Mouse (Mus musculus) embryonic facial prominence, embryonic 10.5 days (tissue): Measurements from ENCODE around the gene Arhgap11a. TPM values are rescaled to one million over a fixed set of nuclear protein-coding genes. Genes with fewer than 3 reads are reported as not detected.

ENCODE experiments used
- DNase-seq: peaks from one replicate; pipeline ENCODE4 v3.0.0-alpha.2; 2017; ENCODE audit warnings: low spot score
- H3K27ac ChIP-seq: fragments of 300-500 bp; sonication (generic); replicated peaks from 2 replicates; pipeline ENCODE4 v1.5.1; 2016; ENCODE audit warnings: mild to moderate bottlenecking
- H3K27me3 ChIP-seq: fragments of 300-500 bp; sonication (generic); replicated peaks from 2 replicates; pipeline ENCODE4 v1.6.1; 2016; ENCODE audit warnings: low read depth, mild to moderate bottlenecking; ENCODE audit not compliant: poor library complexity, severe bottlenecking
- H3K36me3 ChIP-seq: fragments of 300-500 bp; sonication (generic); replicated peaks from 2 replicates; pipeline ENCODE4 v1.6.1; 2016; ENCODE audit warnings: mild to moderate bottlenecking, moderate library complexity
- H3K4me1 ChIP-seq: fragments of 300-500 bp; sonication (generic); 2 replicates; pipeline ENCODE4 v1.6.1; 2016
- H3K4me3 ChIP-seq: fragments of 300-500 bp; sonication (generic); 2 replicates; pipeline ENCODE4 v1.5.1; 2016; ENCODE audit warnings: mild to moderate bottlenecking, moderate library complexity
- H3K9me3 ChIP-seq: fragments of 300-500 bp; sonication (generic); 2 replicates; pipeline ENCODE4 v1.6.1; 2016; ENCODE audit warnings: mild to moderate bottlenecking
- WGBS: fragments of 180-500 bp; shearing (Covaris S2); methylation state at CpG from one replicate; pipeline ENCODE4 v1.1.7; 2016; 5-methylcytosine and 5-hydroxymethylcytosine counted together
- polyA plus RNA-seq: library from polyadenylated mRNA; unstranded; fragments of >200 nt; fragmentation: Nextera tagmentation; extraction: Ambion mirVana; gene quantifications from 2 replicates; pipeline ENCODE4 v1.2.1, GENCODE M21; 2016

Gene Arhgap11a
- polyA plus RNA-seq, 1 experiment from 2014 or later: 38.3 TPM

GRCm38 (mm10) chr2:113803753-113804152 is 44.7 kb downstream of the Arhgap11a start:
- Histone ChIP-seq H3K36me3 (no peaks in the 10 kb centered on the region), H3K4me3 (no peak overlapping the region), H3K27me3 (no peaks in the 10 kb centered on the region), H3K4me1 (peaks cover 13% of the 10 kb centered on the region), H3K9me3 (no peaks in the 10 kb centered on the region), H3K27ac (no peak overlapping the region)
- DNase-seq: no peak
- WGBS: 42% methylated on average over 1 of the region's 1 CpGs

DNA sequence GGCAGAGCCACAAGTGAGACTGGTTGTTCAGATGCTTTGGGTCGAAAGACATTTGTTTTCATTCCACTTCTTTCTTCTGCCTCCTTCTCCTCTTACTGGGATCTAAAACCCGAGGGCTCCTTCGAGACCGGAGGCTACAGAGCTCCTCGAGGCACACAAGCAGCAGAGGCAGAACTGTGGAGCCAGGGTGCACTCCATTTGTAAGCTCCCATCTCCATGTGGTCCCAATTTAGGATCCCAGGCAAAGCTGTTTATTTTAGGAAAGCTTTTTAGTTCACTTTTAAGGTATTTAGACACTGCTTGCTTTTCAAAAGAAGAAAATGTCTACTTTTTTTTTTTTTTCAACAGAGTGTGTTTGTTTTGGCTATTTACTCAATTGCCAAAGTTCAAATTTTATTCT is 47.6 kb downstream of the Arhgap11a start:
- peaks cover 5% of the 10 kb centered on the region for H3K4me1 ChIP-seq
- WGBS: 34% methylated on average over 5 of the region's 5 CpGs
- no peaks in the 10 kb centered on the region for H3K9me3 ChIP-seq
- DNase-seq: no peak
- no peaks in the 10 kb centered on the region for H3K36me3 ChIP-seq
- H3K27ac ChIP-seq: peak overlapping the region; percentile 48; the same call in 1 of the 2 replicates
- H3K4me3 ChIP-seq: no peak overlapping the region
- 0 out of 2 replicates have a peak, but pooled peaks cover 3% of the 10 kb centered on the region for H3K27me3 ChIP-seq

DNA sequence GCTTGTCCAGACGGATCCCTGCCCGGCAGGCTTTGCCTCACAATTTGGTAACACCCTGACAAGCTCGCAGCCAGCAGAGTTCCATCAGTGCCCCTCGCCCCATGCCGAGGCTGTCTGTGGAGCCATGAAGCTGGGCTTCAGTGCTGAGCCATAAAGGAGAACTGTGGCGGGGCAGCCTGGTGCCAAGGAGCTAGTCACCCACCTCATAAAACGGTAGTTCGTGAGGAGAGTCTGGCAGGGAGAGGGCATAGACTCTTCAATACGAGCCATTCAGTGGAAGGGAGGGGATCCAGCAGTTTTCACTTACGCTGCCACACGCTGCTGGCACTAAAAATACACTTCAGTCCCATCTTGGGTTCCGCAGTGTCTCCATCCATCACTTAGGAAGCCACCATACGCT is 49.9 kb downstream of the Arhgap11a start:
- H3K4me1 ChIP-seq: peaks cover 5% of the 10 kb centered on the region
- 0 out of 2 replicates have a peak, but pooled peaks cover 3% of the 10 kb centered on the region for H3K27me3 ChIP-seq
- H3K27ac ChIP-seq: no peak overlapping the region
- WGBS: 85% methylated on average over 13 of the region's 13 CpGs
- no peak for DNase-seq
- H3K4me3 ChIP-seq: no peak overlapping the region
- no peaks in the 10 kb centered on the region for H3K9me3 ChIP-seq
- no peaks in the 10 kb centered on the region for H3K36me3 ChIP-seq

DNA sequence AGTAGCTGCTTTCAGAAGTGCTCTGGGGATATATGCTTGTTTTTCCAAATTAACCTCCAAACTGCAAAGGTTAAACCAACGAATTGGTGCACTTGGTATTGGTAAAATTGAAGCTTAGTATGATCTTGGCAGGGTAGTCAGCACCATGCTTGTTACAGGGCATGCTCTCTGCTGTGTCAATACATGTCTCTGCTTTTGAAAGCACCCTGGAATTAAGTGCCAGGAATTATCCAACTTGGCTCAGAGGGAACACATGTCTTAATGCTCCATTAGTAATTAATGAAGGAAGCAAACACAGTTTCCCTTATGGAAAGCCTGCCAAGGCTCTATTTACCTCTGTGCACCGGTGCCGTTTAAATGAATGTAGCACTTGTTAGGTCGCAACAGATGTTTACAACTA is 53.3 kb downstream of the Arhgap11a start:
- 65% methylated on average over 4 of the region's 4 CpGs for WGBS
- Histone ChIP-seq H3K36me3 (no peaks in the 10 kb centered on the region), H3K27ac (no peak overlapping the region), H3K4me3 (no peak overlapping the region), H3K9me3 (no peaks in the 10 kb centered on the region), H3K4me1 (no peaks in the 10 kb centered on the region), H3K27me3 (0 out of 2 replicates have a peak, but pooled peaks cover 3% of the 10 kb centered on the region)
- no peak for DNase-seq

GRCm38 (mm10) chr2:113793521-113793920 is 54.9 kb downstream of the Arhgap11a start:
- H3K4me1 ChIP-seq: no peaks in the 10 kb centered on the region
- WGBS: 88% methylated on average over 3 of the region's 3 CpGs
- no peaks in the 10 kb centered on the region for H3K9me3 ChIP-seq
- no peak for DNase-seq
- no peaks in the 10 kb centered on the region for H3K36me3 ChIP-seq
- no peak overlapping the region for H3K27ac ChIP-seq
- no peak overlapping the region for H3K4me3 ChIP-seq
- H3K27me3 ChIP-seq: 0 out of 2 replicates have a peak, but pooled peaks cover 1% of the 10 kb centered on the region

DNA sequence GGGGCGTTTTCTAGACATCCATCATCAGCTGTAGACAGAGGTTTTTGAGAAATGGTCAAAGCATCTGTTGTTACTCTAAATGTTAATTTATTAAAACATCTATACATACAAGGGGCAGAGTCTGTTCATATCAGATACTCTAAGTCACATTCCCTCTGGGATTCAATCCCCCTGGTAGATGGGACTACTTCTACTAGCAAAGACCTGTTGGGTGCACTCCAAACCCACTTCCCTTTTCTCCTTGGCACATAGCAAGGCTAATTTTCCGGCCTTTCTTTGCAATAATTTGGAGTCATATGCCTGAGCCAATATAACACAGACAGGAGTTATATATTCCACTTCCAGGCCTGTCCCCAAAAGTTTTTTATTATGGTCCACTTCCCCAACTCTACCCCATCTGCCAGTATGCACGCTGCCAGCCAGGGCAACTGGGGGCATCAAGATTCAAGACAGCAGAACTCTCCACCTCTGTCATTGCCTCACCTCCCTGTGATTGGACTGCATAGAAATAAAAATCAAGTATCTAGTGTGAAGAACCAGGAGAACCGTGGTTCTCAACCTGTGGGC is 59.6 kb downstream of the Arhgap11a start:
- Histone ChIP-seq H3K4me3 (no peak overlapping the region), H3K27ac (no peak overlapping the region), H3K4me1 (no peaks in the 10 kb centered on the region), H3K36me3 (no peaks in the 10 kb centered on the region), H3K27me3 (no peaks in the 10 kb centered on the region), H3K9me3 (no peaks in the 10 kb centered on the region)
- no peak for DNase-seq
- WGBS: 87% methylated on average over 4 of the region's 4 CpGs

DNA sequence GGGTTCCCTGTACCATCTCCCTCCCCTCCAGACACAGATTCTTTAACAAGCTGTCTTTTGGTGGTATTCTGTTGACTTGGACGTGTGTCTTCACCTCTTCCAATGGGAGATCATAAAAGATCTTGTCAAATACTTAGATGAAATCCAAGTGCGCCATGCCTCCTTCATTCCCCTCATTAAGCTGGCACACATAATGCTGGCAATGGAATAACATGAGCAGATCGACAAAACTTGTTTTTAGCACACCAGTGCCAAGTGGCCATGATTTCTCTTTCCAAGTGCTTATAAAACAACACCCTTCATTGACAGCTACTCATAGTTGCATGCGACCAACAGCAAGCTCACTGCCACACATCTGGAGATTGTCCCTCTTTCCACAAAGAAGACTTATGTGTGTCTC is 60.6 kb downstream of the Arhgap11a start:
- H3K4me1 ChIP-seq: no peaks in the 10 kb centered on the region
- no peaks in the 10 kb centered on the region for H3K36me3 ChIP-seq
- WGBS: 89% methylated on average over 4 of the region's 4 CpGs
- DNase-seq: no peak
- no peaks in the 10 kb centered on the region for H3K9me3 ChIP-seq
- H3K27me3 ChIP-seq: no peaks in the 10 kb centered on the region
- no peak overlapping the region for H3K4me3 ChIP-seq
- no peak overlapping the region for H3K27ac ChIP-seq

GRCm38 (mm10) chr2:113784851-113785250 is 63.6 kb downstream of the Arhgap11a start:
- no peak overlapping the region for H3K27ac ChIP-seq

GRCm38 (mm10) chr2:113781521-113781920 is 66.9 kb downstream of the Arhgap11a start:
- H3K27ac ChIP-seq: no peak overlapping the region
- H3K4me1 ChIP-seq: no peaks in the 10 kb centered on the region
- H3K27me3 ChIP-seq: no peaks in the 10 kb centered on the region
- 84% methylated on average over 4 of the region's 4 CpGs for WGBS
- H3K9me3 ChIP-seq: no peaks in the 10 kb centered on the region
- H3K36me3 ChIP-seq: no peaks in the 10 kb centered on the region
- no peak overlapping the region for H3K4me3 ChIP-seq
- no peak for DNase-seq

More at GRCm38 (mm10) chr2:113784851-113785250, 63.6 kb downstream of the Arhgap11a start:
- no peak for DNase-seq
- no peak overlapping the region for H3K4me3 ChIP-seq
- no peaks in the 10 kb centered on the region for H3K36me3 ChIP-seq
- H3K4me1 ChIP-seq: no peaks in the 10 kb centered on the region
- 78% methylated on average over 3 of the region's 3 CpGs for WGBS
- no peaks in the 10 kb centered on the region for H3K27me3 ChIP-seq
- no peaks in the 10 kb centered on the region for H3K9me3 ChIP-seq

Other genes starting within 250 kb of the Arhgap11a start
- gene Grem1, start 90.0 kb downstream of the Arhgap11a start, polyA plus RNA-seq: 0.64 and 0.75 TPM in 2 replicates
- 6.0 and 8.6 TPM in 2 replicates for gene Scg5, start 19.5 kb downstream of the Arhgap11a start, polyA plus RNA-seq
- gene Gjd2, start 165.0 kb upstream of the Arhgap11a start, polyA plus RNA-seq: 0.08 and 0.15 TPM in 2 replicates
- 9.6 and 20.1 TPM in 2 replicates for gene Actc1, start 204.9 kb upstream of the Arhgap11a start, polyA plus RNA-seq